Mouse (Mus musculus) hindbrain, postnatal 0 days (tissue): ENCODE measurements around the gene Jph3. TPM values are rescaled to one million over a fixed set of nuclear protein-coding genes. Genes with fewer than 3 reads are reported as not detected.

Source experiments
- ATAC-seq: fragments of 200-750 bp; cut with Nextera tagmentation; 2 replicates; pipeline ENCODE4 v1.8.0; 2017; ENCODE audit warnings: mild to moderate bottlenecking, moderate TSS enrichment, moderate library complexity
- DNase-seq: peaks from one replicate; pipeline ENCODE4 v3.0.0-alpha.2; 2015; ENCODE audit warnings: low spot score
- H3K27ac ChIP-seq: fragments of 300-500 bp; sonication (generic); 2 replicates; pipeline ENCODE4 v1.5.1; 2014; ENCODE audit warnings: mild to moderate bottlenecking
- H3K27me3 ChIP-seq: fragments of 300-500 bp; sonication (generic); 2 replicates; pipeline ENCODE4 v1.6.1; 2014; ENCODE audit warnings: low read length, mixed read lengths; ENCODE audit not compliant: insufficient read depth
- H3K36me3 ChIP-seq: fragments of 300-500 bp; sonication (generic); 2 replicates; pipeline ENCODE4 v1.6.1; 2014; ENCODE audit warnings: low read length, mixed read lengths; ENCODE audit not compliant: insufficient read depth
- H3K4me1 ChIP-seq: fragments of 300-500 bp; sonication (generic); 2 replicates; pipeline ENCODE4 v1.6.1; 2014; ENCODE audit warnings: antibody characterized with exemption, low read length, mixed read lengths; ENCODE audit not compliant: insufficient read depth
- H3K4me2 ChIP-seq: fragments of 300-500 bp; sonication (generic); 2 replicates; pipeline ENCODE4 v1.6.1; 2014; ENCODE audit warnings: low read depth, mild to moderate bottlenecking, low read length, moderate library complexity, mixed read lengths
- H3K4me3 ChIP-seq: fragments of 300-500 bp; sonication (generic); 2 replicates; pipeline ENCODE4 v1.5.1; 2014; ENCODE audit warnings: low read length
- H3K9ac ChIP-seq: fragments of 300-500 bp; sonication (generic); replicated peaks from 2 replicates; pipeline ENCODE4 v1.6.1; 2014; ENCODE audit warnings: mild to moderate bottlenecking, low read length, moderate library complexity, mixed read lengths
- H3K9me3 ChIP-seq: fragments of 300-500 bp; sonication (generic); 2 replicates; pipeline ENCODE4 v1.6.1; 2016; ENCODE audit warnings: low read length, mixed read lengths
- CTCF ChIP-seq: IDR thresholded peaks from 2 replicates; pipeline ENCODE4 v1.5.1; 2016; ENCODE audit warnings: antibody characterized with exemption, control low read depth, low read depth
- WGBS: fragments of 180-500 bp; shearing (Covaris S2); extraction: QIAGEN DNeasy Blood & Tissue Kit; methylation state at CpG from one replicate; pipeline ENCODE4 v1.1.7; 2014; 5-methylcytosine and 5-hydroxymethylcytosine counted together
- polyA plus RNA-seq: library from polyadenylated mRNA; unstranded; fragments of >200 nt; fragmentation: Nextera tagmentation; extraction: Ambion mirVana; gene quantifications from 2 replicates; pipeline ENCODE4 v1.2.1, GENCODE M21; 2015
- total RNA-seq: library from RNA; depleted of rRNA; stranded (reverse); fragments of >200 nt; gene quantifications from 2 replicates; pipeline ENCODE4 v1.2.3, GENCODE M21; 2014

Jph3 gene
- total and polyA plus RNA-seq, 2 experiments from 2014 or later, result 75.2 to 102 TPM

DNA sequence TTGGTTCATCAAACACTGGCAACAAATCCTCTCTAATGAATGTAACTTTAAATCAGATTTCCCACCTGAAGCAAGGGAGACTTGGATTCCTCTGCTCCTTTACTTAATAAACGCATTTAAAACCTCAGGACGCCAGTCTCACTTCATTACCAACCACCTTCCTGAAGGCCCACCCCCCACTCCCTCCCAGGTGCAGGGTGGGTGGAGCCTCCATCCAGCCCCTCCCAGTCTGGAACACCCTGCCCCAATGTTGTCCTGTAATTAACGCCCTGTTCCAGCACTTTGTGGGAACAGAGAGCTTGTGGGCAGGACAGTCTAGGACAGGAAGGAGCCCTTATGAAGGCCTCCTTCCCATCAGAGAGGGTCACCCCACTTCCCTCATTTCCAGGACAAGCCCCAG lies 64.7 kb downstream of the Jph3 start:
- DNase-seq (no peak), ATAC-seq (no peak)
- H3K9me3 ChIP-seq, result no peaks in the 10 kb centered on the region
- H3K9ac ChIP-seq, result no peak overlapping the region
- TF ChIP-seq CTCF, result no peak
- 58% methylated on average over 3 of the region's 3 CpGs for WGBS
- no peaks in the 10 kb centered on the region for H3K4me1 ChIP-seq
- H3K4me2 ChIP-seq, result no peak overlapping the region
- H3K27ac ChIP-seq, result no peak overlapping the region
- H3K27me3 ChIP-seq, result no peaks in the 10 kb centered on the region
- no peak overlapping the region for H3K4me3 ChIP-seq
- H3K36me3 ChIP-seq, result peaks cover 12% of the 10 kb centered on the region; the same call in 1 of the 2 replicates

DNA sequence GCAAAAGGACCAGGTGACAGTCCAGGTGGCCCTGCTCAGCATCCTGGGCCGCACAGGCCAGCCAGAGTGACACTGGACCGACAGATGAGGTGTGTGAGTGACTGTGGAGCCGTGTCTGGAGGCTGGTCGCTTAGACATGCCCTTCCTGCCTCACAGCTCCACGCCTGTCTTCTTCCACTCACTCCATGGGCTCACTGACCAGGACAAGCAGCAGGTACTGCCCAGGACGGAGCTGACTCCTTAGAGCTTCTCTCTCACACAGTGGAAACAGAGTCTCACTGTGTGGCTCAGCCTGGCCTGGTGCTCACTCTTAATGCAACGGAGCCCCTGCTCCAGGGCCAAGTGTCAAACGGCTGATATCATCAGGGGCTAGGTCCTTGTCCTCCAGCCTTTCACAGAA lies 66.0 kb downstream of the Jph3 start:
- ATAC-seq (no peak), DNase-seq (no peak)
- Histone ChIP-seq H3K36me3 (peaks cover 22% of the 10 kb centered on the region), H3K27ac (no peak overlapping the region), H3K27me3 (no peaks in the 10 kb centered on the region), H3K4me1 (no peaks in the 10 kb centered on the region), H3K9me3 (no peaks in the 10 kb centered on the region), H3K4me3 (no peak overlapping the region), H3K4me2 (no peak overlapping the region), H3K9ac (no peak overlapping the region)
- 94% methylated on average over 8 of the region's 8 CpGs for WGBS
- no peak for TF ChIP-seq CTCF

DNA sequence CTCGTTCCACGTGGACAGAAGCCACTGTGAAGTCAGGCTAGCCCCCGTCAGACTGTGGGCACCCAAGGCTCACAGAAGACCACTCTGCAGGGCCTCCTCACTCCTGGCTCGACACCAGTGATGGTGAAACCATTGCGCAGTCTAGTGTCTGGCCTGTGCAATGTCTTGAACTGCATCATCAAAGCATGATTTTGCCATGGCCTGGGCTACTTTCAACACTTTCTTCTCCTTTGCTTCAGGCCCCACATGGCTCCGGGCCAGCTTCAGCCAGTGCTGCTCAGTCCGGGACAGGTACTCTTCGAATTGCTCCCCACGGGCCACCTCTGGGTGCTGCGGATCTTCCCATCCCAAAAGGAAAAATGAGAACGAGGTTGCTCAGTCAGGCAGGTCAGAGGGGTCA lies 67.0 kb downstream of the Jph3 start:
- no peak overlapping the region for H3K4me3 ChIP-seq
- H3K9me3 ChIP-seq, result no peaks in the 10 kb centered on the region
- no peak overlapping the region for H3K27ac ChIP-seq
- TF ChIP-seq CTCF, result no peak
- DNase-seq (no peak), ATAC-seq (no peak)
- no peaks in the 10 kb centered on the region for H3K4me1 ChIP-seq
- no peaks in the 10 kb centered on the region for H3K27me3 ChIP-seq
- H3K4me2 ChIP-seq, result no peak overlapping the region
- 92% methylated on average over 11 of the region's 11 CpGs for WGBS
- H3K9ac ChIP-seq, result no peak overlapping the region
- peaks cover 27% of the 10 kb centered on the region for H3K36me3 ChIP-seq

DNA sequence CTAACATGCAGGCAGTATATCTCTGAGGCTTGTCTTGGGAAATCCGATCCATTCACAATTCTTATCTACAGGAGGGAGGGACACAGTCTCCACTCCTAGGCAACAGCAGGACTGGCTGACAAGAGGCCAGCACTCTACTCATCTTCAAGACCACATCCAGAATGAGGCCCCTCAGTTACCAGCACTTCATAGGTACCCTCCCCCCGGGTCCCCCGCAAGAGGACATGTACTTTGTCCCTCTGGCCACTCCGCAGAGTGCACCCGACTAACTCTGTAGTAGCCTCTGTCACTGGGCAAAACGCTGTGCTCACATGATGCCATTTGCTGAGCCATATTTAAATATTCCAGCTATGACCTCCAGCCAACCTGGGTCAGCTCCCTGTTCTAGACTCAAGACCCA lies 69.0 kb downstream of the Jph3 start:
- H3K4me2 ChIP-seq, result no peak overlapping the region
- H3K9me3 ChIP-seq, result no peaks in the 10 kb centered on the region
- H3K4me3 ChIP-seq, result no peak overlapping the region
- no peaks in the 10 kb centered on the region for H3K27me3 ChIP-seq
- H3K36me3 ChIP-seq, result peaks cover 27% of the 10 kb centered on the region
- no peak for TF ChIP-seq CTCF
- H3K4me1 ChIP-seq, result no peaks in the 10 kb centered on the region
- DNase-seq (no peak), ATAC-seq (no peak)
- WGBS, result 88% methylated on average over 6 of the region's 6 CpGs
- no peak overlapping the region for H3K9ac ChIP-seq
- no peak overlapping the region for H3K27ac ChIP-seq

DNA sequence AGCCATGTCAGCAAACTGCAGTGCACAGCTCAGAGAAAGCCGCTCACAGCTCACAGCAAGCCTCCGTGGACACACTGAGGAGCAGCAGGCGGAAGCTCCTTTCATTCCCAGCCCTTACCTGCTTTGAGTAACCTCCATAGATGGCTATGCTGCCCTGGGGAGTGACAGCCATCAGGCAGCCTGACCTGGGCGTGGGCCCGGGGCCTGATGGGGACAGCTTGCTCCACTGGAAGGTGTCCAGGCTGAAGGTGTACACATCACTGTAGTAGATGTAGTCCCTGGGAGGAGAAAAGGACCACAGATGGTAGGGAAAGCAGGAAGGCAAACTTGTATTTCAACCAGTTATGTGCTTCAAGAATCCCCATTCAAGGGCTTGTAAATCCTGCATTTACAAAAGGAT lies 75.4 kb downstream of the Jph3 start:
- Histone ChIP-seq H3K36me3 (peaks cover 36% of the 10 kb centered on the region), H3K9me3 (no peaks in the 10 kb centered on the region)

DNA sequence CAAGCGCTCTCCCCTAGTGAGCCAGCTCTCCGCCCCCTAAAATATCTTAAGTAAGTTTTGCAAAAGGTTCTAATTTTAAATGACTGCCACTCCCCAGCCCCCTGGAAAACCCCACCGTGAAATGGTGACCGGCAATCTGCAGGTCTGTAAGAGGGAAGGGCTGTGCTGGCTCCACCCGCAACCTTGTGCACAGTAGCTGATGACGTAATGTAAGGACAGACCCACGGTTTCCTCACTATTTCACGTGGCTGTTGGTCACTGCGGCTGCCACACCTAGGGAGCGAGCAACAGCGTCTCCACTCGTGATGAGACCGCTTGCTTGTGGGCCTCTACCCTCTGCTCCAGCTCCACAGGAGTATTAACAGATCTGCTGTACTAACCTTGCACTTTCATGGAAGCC lies 76.7 kb downstream of the Jph3 start:
- Histone ChIP-seq H3K36me3 (peaks cover 25% of the 10 kb centered on the region), H3K27ac (no peak overlapping the region), H3K4me1 (no peaks in the 10 kb centered on the region), H3K4me2 (no peak overlapping the region), H3K4me3 (no peak overlapping the region), H3K27me3 (no peaks in the 10 kb centered on the region), H3K9ac (no peak overlapping the region), H3K9me3 (no peaks in the 10 kb centered on the region)
- ATAC-seq, result no peak
- DNase-seq, result no peak
- no peak for TF ChIP-seq CTCF
- 93% methylated on average over 13 of the region's 13 CpGs for WGBS

More for the DNA sequence above, 75.4 kb downstream of the Jph3 start:
- ATAC-seq (no peak), DNase-seq (no peak)
- H3K27ac ChIP-seq, result no peak overlapping the region
- no peak for TF ChIP-seq CTCF
- no peak overlapping the region for H3K4me3 ChIP-seq
- H3K4me2 ChIP-seq, result no peak overlapping the region
- H3K9ac ChIP-seq, result no peak overlapping the region
- H3K4me1 ChIP-seq, result no peaks in the 10 kb centered on the region
- H3K27me3 ChIP-seq, result no peaks in the 10 kb centered on the region
- 91% methylated on average over 5 of the region's 5 CpGs for WGBS

DNA sequence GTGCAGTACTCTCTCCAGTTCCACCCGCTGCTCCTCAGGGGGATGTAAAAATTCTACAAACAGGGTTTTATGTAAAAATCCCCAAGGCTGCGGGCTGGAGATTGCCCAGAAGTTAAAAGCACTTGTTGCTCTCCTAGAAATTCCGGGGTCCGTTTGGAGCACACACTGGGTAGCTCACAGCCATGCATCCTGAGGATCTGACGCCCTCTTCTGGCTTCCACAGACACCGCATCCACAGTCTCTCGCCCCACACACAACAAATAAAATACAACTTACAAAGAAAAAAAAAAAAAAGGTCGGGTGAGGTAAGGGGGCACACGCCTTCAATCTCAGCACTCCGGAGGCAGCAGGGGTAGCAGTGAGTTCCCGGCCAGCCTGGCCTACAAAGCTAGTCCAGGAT lies 78.6 kb downstream of the Jph3 start:
- Histone ChIP-seq H3K27me3 (no peaks in the 10 kb centered on the region), H3K9ac (no peak overlapping the region), H3K4me2 (no peak overlapping the region), H3K36me3 (peaks cover 33% of the 10 kb centered on the region), H3K4me1 (no peaks in the 10 kb centered on the region), H3K4me3 (no peak overlapping the region), H3K9me3 (no peaks in the 10 kb centered on the region), H3K27ac (no peak overlapping the region)
- DNase-seq (no peak), ATAC-seq (no peak)
- WGBS, result 72% methylated on average over 11 of the region's 11 CpGs
- TF ChIP-seq CTCF, result peak; percentile 25; the same call in 1 of the 2 replicates
